Mouse (Mus musculus) stomach, postnatal 0 days (tissue): ENCODE data around the gene Ptafr. TPM values are rescaled to one million over a fixed set of nuclear protein-coding genes. Genes with fewer than 3 reads are reported as not detected.

ENCODE experiments used
- ATAC-seq: fragments of 200-750 bp; cut with Nextera tagmentation; 2 replicates; pipeline ENCODE4 v1.8.0; 2017; ENCODE audit not compliant: low FRiP score, low TSS enrichment
- DNase-seq: peaks from one replicate; pipeline ENCODE4 v3.0.0-alpha.2; 2016; ENCODE audit warnings: low spot score
- H3K27ac ChIP-seq: fragments of 300-500 bp; sonication (generic); replicated peaks from 2 replicates; pipeline ENCODE4 v1.5.1; 2014; ENCODE audit warnings: mild to moderate bottlenecking, control low read depth
- H3K27me3 ChIP-seq: fragments of 300-500 bp; sonication (generic); 2 replicates; pipeline ENCODE4 v1.6.1; 2014; ENCODE audit warnings: low read length; ENCODE audit not compliant: control insufficient read depth, insufficient read depth
- H3K36me3 ChIP-seq: fragments of 300-500 bp; sonication (generic); 2 replicates; pipeline ENCODE4 v1.6.1; 2014; ENCODE audit warnings: low read length, mixed read lengths; ENCODE audit not compliant: control insufficient read depth, insufficient read depth
- H3K4me1 ChIP-seq: fragments of 300-500 bp; sonication (generic); replicated peaks from 2 replicates; pipeline ENCODE4 v1.6.1; 2014; ENCODE audit warnings: antibody characterized with exemption; ENCODE audit not compliant: control insufficient read depth, insufficient read depth
- H3K4me2 ChIP-seq: fragments of 300-500 bp; sonication (generic); replicated peaks from 2 replicates; pipeline ENCODE4 v1.6.1; 2014; ENCODE audit warnings: low read depth, mild to moderate bottlenecking, control low read depth, moderate library complexity
- H3K4me3 ChIP-seq: fragments of 300-500 bp; sonication (generic); 2 replicates; pipeline ENCODE4 v1.5.1; 2014; ENCODE audit warnings: low read depth, low read length, control low read depth
- H3K9ac ChIP-seq: fragments of 300-500 bp; sonication (generic); 2 replicates; pipeline ENCODE4 v1.6.1; 2014; ENCODE audit warnings: mild to moderate bottlenecking, low read length, control low read depth, mixed read lengths
- H3K9me3 ChIP-seq: fragments of 300-500 bp; sonication (generic); 2 replicates; pipeline ENCODE4 v1.6.1; 2016; ENCODE audit warnings: low read length; ENCODE audit not compliant: control insufficient read depth
- CTCF ChIP-seq: IDR thresholded peaks from 2 replicates; pipeline ENCODE4 v1.5.1; 2016; ENCODE audit warnings: antibody characterized with exemption, low read depth, mild to moderate bottlenecking, moderate library complexity
- EP300 ChIP-seq: optimal IDR thresholded peaks from 2 replicates; pipeline ENCODE3; 2016; ENCODE audit warnings: antibody characterized with exemption
- WGBS: fragments of 180-500 bp; shearing (Covaris S2); extraction: QIAGEN DNeasy Blood & Tissue Kit; methylation state at CpG from one replicate; pipeline ENCODE4 v1.1.7; 2014; 5-methylcytosine and 5-hydroxymethylcytosine counted together
- polyA plus RNA-seq: library from polyadenylated mRNA; unstranded; fragments of >200 nt; fragmentation: Nextera tagmentation; extraction: Ambion mirVana; gene quantifications from 2 replicates; pipeline ENCODE4 v1.2.1, GENCODE M21; 2015

Gene Ptafr
- polyA plus RNA-seq, 1 experiment from 2014 or later = 0.90 TPM

DNA sequence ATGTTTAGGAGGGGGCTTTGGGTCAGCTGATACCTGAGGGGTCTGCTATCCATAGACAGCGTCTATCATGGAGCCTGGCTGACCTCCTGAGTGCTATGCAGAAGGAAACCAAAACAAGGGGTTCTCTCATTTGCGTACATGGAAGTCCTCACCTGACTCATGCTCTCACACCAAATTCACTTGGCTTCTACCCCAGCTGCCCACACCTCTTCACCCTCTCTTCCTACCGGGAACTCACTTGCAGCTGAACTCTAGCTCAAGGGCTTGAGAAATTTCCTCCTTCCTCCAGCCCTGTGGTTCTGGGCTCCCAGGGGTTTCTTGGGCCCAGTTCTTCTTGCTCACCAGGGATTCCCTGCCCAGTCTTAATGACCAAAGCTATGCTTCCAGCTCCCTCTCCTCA, 606 bp upstream of the Ptafr start:
- no peak overlapping the region for H3K9ac ChIP-seq
- H3K27me3 ChIP-seq = no peaks in the 10 kb centered on the region
- no peak overlapping the region for H3K4me3 ChIP-seq
- 68% methylated on average over 3 of the region's 3 CpGs for WGBS
- no peak overlapping the region for H3K4me2 ChIP-seq
- TF ChIP-seq EP300 (no peak), CTCF (no peak)
- H3K9me3 ChIP-seq = no peaks in the 10 kb centered on the region
- H3K36me3 ChIP-seq = no peaks in the 10 kb centered on the region
- DNase-seq (no peak), ATAC-seq (no peak)
- no peaks in the 10 kb centered on the region for H3K4me1 ChIP-seq
- H3K27ac ChIP-seq = no peak overlapping the region; the same call in 1 of the 2 replicates

DNA sequence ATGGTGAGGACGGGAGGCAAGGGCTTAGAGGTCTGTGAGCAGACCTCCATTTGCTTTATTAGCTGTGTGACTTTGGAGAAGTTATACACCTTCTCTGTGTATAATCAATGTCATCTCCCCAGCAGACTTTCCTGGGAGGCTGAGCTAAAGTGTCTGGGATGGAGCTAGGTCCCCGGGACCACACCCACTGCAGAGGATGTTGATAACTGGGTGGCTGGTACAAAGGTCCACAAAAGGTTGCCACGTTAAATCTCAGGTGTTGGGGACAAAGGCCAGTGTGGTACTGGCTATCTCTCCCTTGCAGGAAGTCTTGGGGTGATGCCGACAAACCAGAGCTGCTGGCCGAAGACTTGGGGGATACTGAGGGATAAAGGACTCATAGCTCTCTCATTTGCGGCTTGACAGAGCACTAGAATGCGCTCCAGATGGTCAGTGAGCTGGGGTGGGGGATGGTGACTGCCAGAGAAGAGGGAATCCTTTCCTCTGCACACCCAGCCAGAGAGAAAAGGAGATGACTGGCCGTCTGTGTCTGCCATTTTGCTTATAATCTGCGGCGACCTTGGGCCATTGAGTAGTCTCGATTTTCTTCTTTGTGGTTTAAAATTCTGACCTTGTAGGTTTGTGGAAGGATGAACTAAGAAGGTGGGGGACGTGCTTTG, 1.4 kb downstream of the Ptafr start:
- TF ChIP-seq CTCF (no peak), EP300 (no peak)
- Histone ChIP-seq H3K9me3 (no peaks in the 10 kb centered on the region), H3K4me3 (no peak overlapping the region), H3K4me1 (no peaks in the 10 kb centered on the region), H3K36me3 (no peaks in the 10 kb centered on the region), H3K27ac (no peak overlapping the region; the same call in 1 of the 2 replicates), H3K27me3 (no peaks in the 10 kb centered on the region), H3K4me2 (no peak overlapping the region), H3K9ac (no peak overlapping the region)
- WGBS = 69% methylated on average over 12 of the region's 12 CpGs
- no peak for DNase-seq
- ATAC-seq = no peak

DNA sequence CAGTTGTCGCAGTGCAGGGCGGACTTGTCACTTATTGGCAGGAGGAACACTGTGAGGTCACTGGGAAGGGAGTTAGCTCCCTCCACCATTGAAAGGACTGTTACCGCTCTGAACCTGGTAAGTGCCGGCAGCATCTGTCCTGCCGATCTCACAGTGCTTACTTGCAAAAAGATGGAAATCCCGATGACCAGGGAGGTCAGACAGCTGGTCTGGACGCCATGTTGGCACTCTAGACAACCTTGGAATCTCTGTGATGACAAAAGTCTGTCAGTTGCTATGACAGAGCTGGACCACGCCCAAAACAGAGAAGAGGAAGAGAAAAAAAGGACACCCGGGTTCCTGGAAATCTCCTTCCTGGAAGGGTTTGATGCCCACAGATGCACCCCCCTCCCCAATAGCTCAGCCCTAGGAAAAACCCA, 3.5 kb downstream of the Ptafr start:
- 40% methylated on average over 9 of the region's 9 CpGs for WGBS
- H3K4me2 ChIP-seq = no peak overlapping the region

DNA sequence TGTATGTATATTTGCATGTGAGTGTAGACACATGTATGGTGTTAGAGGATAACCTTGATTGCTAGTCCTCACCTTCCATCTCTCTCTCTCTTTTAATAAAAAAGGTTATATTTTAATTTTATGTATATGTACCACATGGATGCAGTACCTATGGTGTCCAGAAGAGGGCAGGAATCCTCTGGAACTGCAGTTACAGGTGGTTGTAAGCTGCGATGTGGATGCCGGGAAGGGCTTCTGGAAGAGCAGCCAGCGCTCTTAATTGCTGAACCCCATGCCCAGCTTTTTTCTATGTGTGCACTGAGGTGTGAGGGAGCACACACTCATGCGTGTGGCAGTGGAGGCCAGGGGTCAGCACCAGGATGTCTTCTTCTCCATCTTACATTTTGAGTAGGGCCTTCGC, 5.2 kb downstream of the Ptafr start:
- Histone ChIP-seq H3K9ac (no peak overlapping the region), H3K4me1 (no peaks in the 10 kb centered on the region), H3K4me2 (no peak overlapping the region), H3K9me3 (no peaks in the 10 kb centered on the region), H3K27me3 (no peaks in the 10 kb centered on the region), H3K4me3 (no peak overlapping the region), H3K36me3 (no peaks in the 10 kb centered on the region), H3K27ac (no peak overlapping the region)
- no peak for DNase-seq
- TF ChIP-seq EP300 = no peak
- TF ChIP-seq CTCF = peak; percentile 63
- 94% methylated on average over 5 of the region's 5 CpGs for WGBS
- ATAC-seq = no peak

More for the DNA sequence above, 3.5 kb downstream of the Ptafr start:
- Histone ChIP-seq H3K9ac (no peak overlapping the region), H3K27ac (no peak overlapping the region), H3K4me3 (no peak overlapping the region), H3K27me3 (no peaks in the 10 kb centered on the region), H3K36me3 (no peaks in the 10 kb centered on the region), H3K9me3 (no peaks in the 10 kb centered on the region), H3K4me1 (no peaks in the 10 kb centered on the region)
- peak; percentile 54; the same call in 1 of the 2 replicates for ATAC-seq
- DNase-seq = no peak
- TF ChIP-seq EP300 (no peak), CTCF (no peak)

DNA sequence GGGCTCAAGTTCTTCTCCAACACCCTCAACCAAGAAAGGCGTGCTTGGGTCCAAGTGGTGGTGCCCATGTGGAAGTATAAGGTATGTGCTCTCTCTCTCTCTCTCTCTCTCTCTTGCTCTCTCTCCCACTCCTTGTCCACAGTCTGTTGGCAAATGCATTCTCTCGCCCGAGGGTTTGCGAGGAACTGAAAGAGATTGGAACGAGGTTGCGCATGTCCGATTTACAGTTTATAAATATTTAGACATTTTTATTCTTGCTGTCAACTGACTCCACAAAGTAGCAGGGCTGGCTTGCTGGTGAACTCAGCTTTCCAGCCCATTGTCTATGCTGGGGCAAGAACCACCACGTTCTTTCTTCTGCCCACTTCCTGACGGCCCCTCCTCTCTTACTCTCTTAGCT, 7.3 kb downstream of the Ptafr start:
- no peaks in the 10 kb centered on the region for H3K9me3 ChIP-seq
- peak overlapping the region; percentile 81 for H3K27ac ChIP-seq
- ATAC-seq = peak; percentile 30; the same call in 1 of the 2 replicates
- H3K4me2 ChIP-seq = no peak overlapping the region; the same call in 1 of the 2 replicates
- H3K36me3 ChIP-seq = no peaks in the 10 kb centered on the region
- WGBS = 55% methylated on average over 9 of the region's 9 CpGs
- DNase-seq = no peak
- H3K9ac ChIP-seq = 0 out of 2 replicates have a peak overlapping the region, but pooled peaks have one; percentile 31
- H3K4me3 ChIP-seq = no peak overlapping the region
- H3K27me3 ChIP-seq = no peaks in the 10 kb centered on the region
- no peak for TF ChIP-seq EP300
- no peak for TF ChIP-seq CTCF
- H3K4me1 ChIP-seq = no peaks in the 10 kb centered on the region

DNA sequence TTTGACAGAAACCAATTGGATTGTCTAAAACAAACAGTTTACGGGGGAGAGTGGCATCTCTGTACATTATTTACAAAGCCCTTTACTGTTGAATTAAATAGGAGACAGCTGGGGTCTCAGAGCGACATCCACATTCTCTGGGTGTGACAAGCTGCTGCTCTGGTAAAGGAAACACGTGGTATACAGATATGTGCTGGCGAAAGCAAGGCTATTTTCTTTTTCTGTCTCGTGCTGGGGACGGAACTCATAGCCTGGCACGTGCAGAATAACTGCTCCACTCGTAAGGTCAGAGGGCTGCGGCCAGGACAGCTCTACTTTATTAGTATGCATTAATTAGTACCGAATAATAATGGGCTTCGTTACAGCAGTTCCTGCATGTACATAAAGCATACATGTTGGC, 9.5 kb downstream of the Ptafr start:
- Histone ChIP-seq H3K36me3 (no peaks in the 10 kb centered on the region), H3K27me3 (no peaks in the 10 kb centered on the region), H3K4me2 (no peak overlapping the region), H3K9ac (no peak overlapping the region), H3K9me3 (no peaks in the 10 kb centered on the region), H3K4me3 (no peak overlapping the region), H3K4me1 (no peaks in the 10 kb centered on the region), H3K27ac (no peak overlapping the region)
- no peak; the same call in 1 of the 2 replicates for ATAC-seq
- WGBS = 28% methylated on average over 11 of the region's 11 CpGs
- TF ChIP-seq EP300 = no peak
- TF ChIP-seq CTCF = no peak
- no peak for DNase-seq
